Mouse (Mus musculus): ENCODE data around the gene A730061H03Rik.

Gene A730061H03Rik

GRCm38 (mm10) chr14:55560202-55561073 lies at the start of gene A730061H03Rik:
TSS of gene A730061H03Rik (minus strand) at chr14:55560406.
- peak; percentile 98 to 99 for DNase-seq

- no peak for DNase-seq
These were observed 48.1 kb upstream of the A730061H03Rik start for GRCm38 (mm10) chr14:55608339-55608738.

GRCm38 (mm10) chr14:55605743-55606459 lies 45.7 kb upstream of the A730061H03Rik start:
- DNase-seq, result no peak

GRCm38 (mm10) chr14:55604823-55605222 lies 44.6 kb upstream of the A730061H03Rik start:
- no peak for DNase-seq

- DNase-seq, result peak; percentile 94 to 96
These were observed 43.7 kb upstream of the A730061H03Rik start for GRCm38 (mm10) chr14:55603633-55604576.

- no peak for DNase-seq
These were observed 43.0 kb upstream of the A730061H03Rik start, which contains the start of gene Irf9 for GRCm38 (mm10) chr14:55603271-55603632. TSS of gene Irf9 (plus strand) at chr14:55603571.

- DNase-seq, result no peak
These were observed 38.5 kb upstream of the A730061H03Rik start for GRCm38 (mm10) chr14:55598521-55599390.

- no peak for DNase-seq
These were observed 36.0 kb upstream of the A730061H03Rik start for GRCm38 (mm10) chr14:55596036-55596690.

- no peak for DNase-seq
These were observed 32.0 kb upstream of the A730061H03Rik start for GRCm38 (mm10) chr14:55592226-55592625.

- peak; percentile 95 to 97 for DNase-seq
These were observed 31.2 kb upstream of the A730061H03Rik start, which contains the start of gene Rnf31 for GRCm38 (mm10) chr14:55591331-55591891. TSS of gene Rnf31 (plus strand) at chr14:55591708.

GRCm38 (mm10) chr14:55590748-55591330 lies 30.6 kb upstream of the A730061H03Rik start, which contains the start of gene Psme2:
TSS of gene Psme2 (minus strand) at chr14:55591113.
- DNase-seq, result peak; percentile 95 to 97

- no peak for DNase-seq
These were observed 29.7 kb upstream of the A730061H03Rik start for GRCm38 (mm10) chr14:55589771-55590448.

- DNase-seq, result no peak
These were observed 29.1 kb upstream of the A730061H03Rik start for GRCm38 (mm10) chr14:55589271-55589670.

GRCm38 (mm10) chr14:55586149-55586548 lies 25.9 kb upstream of the A730061H03Rik start:
- no peak for DNase-seq

GRCm38 (mm10) chr14:55585566-55585960 lies 25.4 kb upstream of the A730061H03Rik start:
- no peak for DNase-seq

- DNase-seq, result peak; percentile 83 to 85
These were observed 24.7 kb upstream of the A730061H03Rik start, which contains the start of gene Emc9 for GRCm38 (mm10) chr14:55584702-55585565. TSS of gene Emc9 (minus strand) at chr14:55585302.

GRCm38 (mm10) chr14:55584303-55584701 lies 24.1 kb upstream of the A730061H03Rik start:
- DNase-seq, result no peak

- DNase-seq, result no peak
These were observed 21.9 kb upstream of the A730061H03Rik start for GRCm38 (mm10) chr14:55581981-55582681.
